Mouse (Mus musculus): ENCODE data around the gene Arhgap19.

The Arhgap19 gene

DNA sequence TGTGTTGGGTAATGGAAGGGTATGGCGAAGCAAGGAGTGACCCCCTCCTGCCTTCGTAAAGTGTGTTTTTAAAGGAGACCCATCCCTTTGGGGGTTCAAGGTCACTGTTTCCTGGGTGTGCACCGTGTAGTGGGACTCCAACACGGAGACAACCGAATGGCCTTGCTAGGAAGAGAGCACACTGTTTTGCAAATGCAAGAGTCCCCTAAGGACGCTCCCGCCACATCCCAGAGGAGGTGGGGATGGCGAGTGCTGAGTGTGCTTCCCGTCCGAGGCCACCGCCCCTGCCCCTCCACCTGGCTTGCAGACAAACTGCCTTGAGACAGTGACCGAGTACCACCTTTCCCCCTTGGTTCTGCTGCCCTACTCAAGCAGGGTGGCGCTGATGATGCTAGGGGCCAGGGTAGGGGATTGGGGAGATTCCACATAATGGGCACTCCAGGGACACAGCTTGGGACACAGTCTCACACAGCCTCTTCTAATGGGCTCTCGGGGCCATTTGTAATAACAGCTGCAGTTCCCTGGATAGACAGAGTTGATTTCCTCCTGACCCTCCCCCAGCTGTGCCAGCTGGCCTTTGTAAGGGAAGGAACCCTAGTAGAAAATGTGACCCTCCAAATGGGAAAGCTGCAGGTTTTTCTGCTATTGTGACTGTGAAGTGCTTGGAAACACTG, 30.0 kb upstream of the Arhgap19 start:
- peak; percentile 45 for DNase-seq

GRCm38 (mm10) chr19:41831101-41831570, 29.3 kb upstream of the Arhgap19 start:
- DNase-seq = peak; percentile 55

DNA sequence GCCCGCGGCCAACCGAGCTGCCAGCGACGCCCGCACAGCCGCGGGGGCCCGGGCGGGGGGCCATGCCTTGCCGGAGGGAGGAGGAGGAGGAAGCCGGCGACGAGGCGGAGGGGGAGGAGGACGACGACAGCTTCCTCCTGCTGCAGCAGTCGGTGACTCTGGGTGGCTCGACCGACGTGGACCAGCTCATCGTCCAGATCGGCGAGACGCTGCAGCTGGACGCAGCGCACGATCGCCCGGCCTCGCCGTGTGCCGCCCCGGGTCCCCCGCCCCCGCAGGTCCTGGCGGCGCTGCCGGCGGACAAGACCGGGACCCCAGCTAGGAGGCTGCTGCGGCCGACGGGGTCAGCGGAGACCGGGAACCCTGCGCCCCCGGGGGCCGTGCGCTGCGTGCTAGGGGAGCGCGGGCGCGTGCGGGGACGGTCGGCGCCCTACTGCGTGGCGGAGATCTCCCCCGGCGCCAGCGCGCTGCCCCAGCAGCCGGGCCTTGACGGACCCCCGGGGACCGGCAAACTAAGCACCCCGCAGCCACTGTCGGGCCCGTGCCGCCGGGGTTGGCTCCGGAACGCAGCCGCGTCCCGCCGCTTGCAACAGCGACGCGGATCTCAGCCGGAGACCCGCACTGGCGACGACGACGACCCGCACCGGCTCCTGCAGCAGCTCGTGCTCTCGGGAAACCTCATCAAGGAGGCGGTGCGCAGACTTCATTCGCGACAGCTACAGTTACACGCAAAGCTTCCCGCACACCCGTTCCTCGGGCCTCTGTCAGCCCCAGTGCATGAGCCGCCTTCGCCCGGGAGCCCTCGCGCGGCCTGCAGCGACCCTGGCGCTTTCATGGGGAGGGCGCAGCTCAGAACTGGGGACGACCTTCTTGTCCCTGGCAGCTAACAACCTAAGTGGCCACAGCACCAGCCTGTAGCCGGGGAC, 28.5 kb upstream of the Arhgap19 start:
- peak; percentile 70 for DNase-seq

GRCm38 (mm10) chr19:41829381-41830105, 27.7 kb upstream of the Arhgap19 start, which contains the start of gene Frat1:
Gene Frat1, plus strand, starts transcription at chr19:41829970.
- DNase-seq = peak; percentile 98

DNA sequence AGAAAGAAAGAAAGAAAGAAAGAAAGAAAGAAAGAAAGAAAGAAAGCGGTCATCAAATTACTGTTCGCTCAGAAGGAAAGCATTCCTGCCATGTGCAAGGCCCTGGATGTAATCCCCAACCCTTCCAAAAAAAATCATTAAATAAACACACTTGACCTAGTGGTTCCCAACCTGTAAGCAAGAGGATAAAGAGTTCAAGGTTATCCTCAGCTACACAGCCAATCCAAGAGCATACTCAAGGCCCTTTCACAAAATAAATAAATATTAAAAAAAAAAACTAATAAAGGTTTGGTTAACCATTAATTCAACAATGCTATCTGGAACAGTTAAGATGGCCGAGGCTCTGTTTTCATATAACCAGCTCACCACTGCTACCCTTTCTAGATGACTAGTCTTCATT, 27.1 kb upstream of the Arhgap19 start:
- DNase-seq = no peak

DNA sequence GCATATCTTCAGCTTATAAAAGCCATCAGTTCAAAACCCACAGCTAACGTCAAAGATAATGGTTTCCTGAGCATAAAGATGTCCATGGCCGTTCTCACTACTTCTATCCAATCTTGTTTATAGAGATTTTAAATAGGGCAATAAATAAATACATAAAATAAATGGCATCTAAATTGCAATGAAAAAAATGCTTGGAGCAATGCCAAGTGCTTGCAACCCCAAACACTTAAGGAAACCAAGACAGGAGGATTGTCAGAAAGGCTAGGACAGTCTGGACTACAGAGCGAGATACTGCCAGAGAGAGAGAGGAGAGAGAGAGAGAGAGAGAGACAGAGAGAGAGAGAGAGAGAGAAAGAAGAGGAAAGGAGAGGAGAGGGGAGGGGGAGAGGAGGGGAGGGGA, 24.7 kb upstream of the Arhgap19 start:
- no peak for DNase-seq

GRCm38 (mm10) chr19:41824950-41825349, 23.1 kb upstream of the Arhgap19 start:
- DNase-seq = no peak

- DNase-seq = no peak
Observed at GRCm38 (mm10) chr19:41822589-41822988, 20.7 kb upstream of the Arhgap19 start.

DNA sequence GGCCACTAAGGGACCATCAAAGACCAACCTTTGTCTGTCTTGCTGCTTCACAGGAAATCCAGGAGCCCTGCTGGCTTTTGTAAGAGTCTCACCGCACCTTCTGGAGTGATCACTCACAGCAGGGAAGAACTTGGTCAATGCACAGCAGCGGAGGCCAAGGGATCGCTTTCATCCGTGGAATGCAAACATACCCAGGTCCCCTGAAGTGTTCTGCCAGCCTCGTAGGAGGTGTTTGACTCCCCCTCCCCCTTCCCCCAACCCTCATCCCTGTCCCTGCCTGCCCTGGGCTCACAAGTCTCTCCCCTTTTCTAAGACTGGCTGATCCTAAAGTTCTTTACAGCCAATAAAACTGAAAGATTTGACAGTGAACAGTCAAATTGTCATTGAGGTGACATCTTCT, 19.6 kb upstream of the Arhgap19 start:
- DNase-seq = no peak

GRCm38 (mm10) chr19:41818749-41819148, 16.9 kb upstream of the Arhgap19 start:
- DNase-seq = no peak

- DNase-seq = no peak
Observed at GRCm38 (mm10) chr19:41817325-41817724, 15.5 kb upstream of the Arhgap19 start.

- DNase-seq = no peak
Observed at GRCm38 (mm10) chr19:41816915-41817314, 15.1 kb upstream of the Arhgap19 start.

DNA sequence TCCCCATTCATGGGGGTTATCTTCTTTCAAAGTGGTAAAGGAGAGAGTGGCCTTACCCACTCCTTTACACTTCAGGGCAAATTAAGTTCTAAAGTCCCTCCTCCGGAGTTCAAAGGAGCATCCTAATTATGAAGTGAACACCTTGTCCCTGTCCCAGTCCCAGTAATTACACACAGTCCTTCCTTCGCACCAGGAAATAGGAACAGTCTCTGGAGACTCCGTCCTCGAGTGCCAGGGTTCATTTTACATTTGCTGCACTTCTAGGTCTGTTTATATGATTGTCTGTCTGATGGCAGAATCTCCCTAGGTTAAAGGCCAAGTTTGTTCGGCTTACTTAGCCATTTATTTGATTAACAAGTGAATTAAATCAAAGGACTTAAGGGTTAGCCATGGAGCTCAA, 14.6 kb upstream of the Arhgap19 start:
- DNase-seq = no peak

GRCm38 (mm10) chr19:41813374-41813773, 11.5 kb upstream of the Arhgap19 start:
- DNase-seq = no peak

DNA sequence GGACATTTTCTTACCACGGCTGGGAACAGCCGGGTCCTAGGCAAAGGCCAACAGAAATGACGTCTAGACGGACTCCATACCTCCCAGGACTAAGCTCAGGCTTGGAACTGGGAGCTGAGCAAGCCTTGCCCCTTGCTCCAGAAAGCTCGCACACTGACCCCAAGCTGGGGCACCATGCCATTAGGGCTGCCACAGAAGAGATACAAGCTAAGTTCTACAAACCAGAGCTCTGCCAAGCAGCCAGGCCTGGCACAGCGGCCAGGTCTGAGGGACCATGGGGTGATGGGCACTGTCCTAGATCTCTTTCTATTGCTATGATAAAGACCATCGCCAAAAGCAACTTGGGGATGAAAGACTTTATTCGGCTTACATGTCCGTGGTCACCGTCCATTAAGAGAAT, 10.7 kb upstream of the Arhgap19 start:
- no peak for DNase-seq

DNA sequence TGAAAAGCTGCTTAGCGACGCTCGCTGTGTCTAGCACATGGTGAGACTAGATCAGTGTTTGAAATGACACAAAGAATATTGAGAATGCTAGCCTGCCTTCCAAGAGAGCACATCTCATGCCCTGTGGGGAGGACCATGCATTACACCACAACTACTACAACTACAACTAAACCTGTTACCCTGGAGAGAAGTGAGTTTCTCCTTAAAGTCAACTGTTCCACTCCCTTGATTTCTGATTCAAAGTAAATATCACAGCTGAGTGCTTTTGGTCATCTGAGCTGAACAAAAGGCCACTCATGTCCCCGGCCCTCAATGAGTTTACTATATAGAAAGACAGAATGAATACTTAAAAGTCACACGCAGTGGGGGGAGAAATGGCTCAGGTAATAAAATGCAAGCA, 8.2 kb upstream of the Arhgap19 start:
- DNase-seq = no peak

DNA sequence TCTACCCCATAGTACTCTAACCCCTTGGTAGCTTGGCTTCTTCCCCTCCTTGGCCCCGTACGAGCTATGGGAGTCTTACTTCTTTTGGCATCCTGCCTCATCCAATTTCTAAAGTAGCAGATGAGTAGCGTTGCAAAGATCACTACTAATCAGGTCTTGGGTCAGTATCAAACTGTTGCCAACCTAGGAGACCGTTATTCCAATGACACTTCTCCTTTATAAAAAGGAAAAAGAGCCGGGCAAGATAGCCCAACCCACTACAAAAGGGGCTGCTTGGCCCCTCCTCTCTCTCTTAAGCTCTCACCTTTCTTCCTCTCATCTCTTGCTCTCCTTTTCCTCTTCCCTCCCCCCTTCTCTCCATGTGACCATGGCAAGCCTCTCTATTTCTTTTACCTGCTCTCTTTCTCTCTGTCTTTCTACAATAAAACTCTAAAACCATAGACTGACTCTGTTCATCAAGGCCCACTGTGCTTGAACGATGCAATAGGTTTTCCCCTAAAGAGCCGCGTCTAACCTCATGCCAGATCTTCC, 6.3 kb upstream of the Arhgap19 start:
- no peak for DNase-seq

DNA sequence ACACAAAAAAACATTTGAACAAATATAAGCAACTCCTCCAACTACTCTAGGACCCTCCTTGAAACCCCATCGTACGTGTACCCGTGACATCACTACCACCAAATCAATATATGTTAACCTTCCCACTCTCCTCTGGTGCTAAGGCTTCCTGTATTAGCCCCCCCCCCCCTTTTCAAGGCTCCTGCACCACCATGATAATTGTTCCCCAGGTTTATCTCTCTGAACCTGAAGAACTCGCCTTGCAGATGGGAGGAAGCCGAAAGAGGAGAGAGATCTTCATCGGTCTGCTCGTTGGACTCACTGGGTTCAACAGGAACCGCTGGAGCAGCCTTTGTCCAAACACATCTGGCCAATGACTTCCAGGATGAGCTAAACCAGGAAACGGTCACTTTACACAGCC, 5.7 kb upstream of the Arhgap19 start:
- no peak for DNase-seq

DNA sequence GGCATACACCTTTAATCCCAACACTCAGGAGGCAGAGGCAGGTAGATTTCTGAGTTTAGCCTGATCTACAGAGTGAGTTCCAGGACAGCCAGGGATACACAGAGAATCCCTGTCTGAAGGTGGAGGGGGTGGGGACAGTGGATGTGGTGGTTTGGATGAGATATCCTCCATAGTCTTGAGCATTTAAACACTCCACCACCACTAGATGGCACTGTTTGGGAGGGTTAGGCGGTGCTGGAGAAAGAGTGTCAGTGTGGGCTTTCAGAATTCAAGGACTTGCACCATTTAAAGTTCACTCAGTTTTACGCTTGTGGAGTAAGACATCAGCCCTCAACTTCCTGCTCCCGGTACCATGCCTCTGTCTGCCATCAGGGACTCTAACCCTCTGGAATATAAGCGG, 4.0 kb upstream of the Arhgap19 start:
- DNase-seq = no peak

- DNase-seq = peak; percentile 47
Observed at GRCm38 (mm10) chr19:41803322-41803721, 1.5 kb upstream of the Arhgap19 start.

- no peak for DNase-seq
Observed at GRCm38 (mm10) chr19:41800986-41801741, 683 bp downstream of the Arhgap19 start.

DNA sequence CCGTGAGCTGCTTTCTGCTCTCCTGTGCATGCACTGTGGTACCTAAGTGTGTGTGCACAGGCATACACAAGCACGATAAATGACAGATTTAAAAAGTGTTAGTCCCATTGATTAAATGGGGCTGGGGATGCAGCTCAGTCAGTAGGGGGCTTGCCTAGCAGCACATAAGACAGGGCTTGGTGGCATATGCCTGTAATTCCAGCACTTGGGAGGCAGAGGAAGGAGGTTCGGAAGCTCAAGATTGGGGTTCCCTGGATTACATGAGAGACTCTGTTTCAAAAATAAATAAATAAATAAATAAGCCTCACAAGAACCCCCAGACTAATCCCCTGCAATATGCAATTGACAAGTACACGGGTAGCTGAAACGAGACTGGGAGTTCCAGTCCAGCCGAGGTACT, 1.4 kb downstream of the Arhgap19 start:
- DNase-seq = no peak

Measured in retina, postnatal 1 day (tissue).